Mouse (Mus musculus) myocyte (in vitro differentiated cells): Measurements from ENCODE around the gene Gpr37l1. TPM values are rescaled to one million over a fixed set of nuclear protein-coding genes. Genes with fewer than 3 reads are reported as not detected.

ENCODE experiments used
- H3K27me3 ChIP-seq: one replicate; pipeline ENCODE4 v1.6.1; 2011; ENCODE audit not compliant: control insufficient read depth, insufficient read depth, insufficient read length
- H3K36me3 ChIP-seq: one replicate; pipeline ENCODE4 v1.6.1; 2011; ENCODE audit not compliant: control insufficient read depth, insufficient read depth
- H3K4me2 ChIP-seq: one replicate; pipeline ENCODE4 v1.6.1; 2011; ENCODE audit warnings: low read depth, control low read depth
- H3K4me3 ChIP-seq: one replicate; pipeline ENCODE4 v1.5.1; 2011; ENCODE audit warnings: mild to moderate bottlenecking, control low read depth, moderate library complexity
- H3K79me2 ChIP-seq: one replicate; pipeline ENCODE4 v1.6.1; 2011; ENCODE audit not compliant: control insufficient read depth, insufficient read depth
- H3ac ChIP-seq: one replicate; pipeline ENCODE4 v1.6.1; 2011; ENCODE audit not compliant: control insufficient read depth, insufficient read length
- CEBPB ChIP-seq: IDR thresholded peaks from 2 replicates; pipeline ENCODE4 v1.6.1; 2011; ENCODE audit warnings: mild to moderate bottlenecking, moderate library complexity; ENCODE audit not compliant: poor library complexity, insufficient read depth, severe bottlenecking
- E2F4 ChIP-seq: IDR thresholded peaks from one replicate; pipeline ENCODE4 v1.6.1; 2011; ENCODE audit warnings: mild to moderate bottlenecking, control low read depth, moderate library complexity; ENCODE audit not compliant: insufficient read depth
- MAX ChIP-seq: IDR thresholded peaks from one replicate; pipeline ENCODE4 v1.6.1; 2011; ENCODE audit warnings: low read depth, mild to moderate bottlenecking, control low read depth
- MYOD1 ChIP-seq, 3 experiments: IDR thresholded peaks; one replicate each; pipeline ENCODE4 v1.6.1; 2011; ENCODE audit warnings: control low read depth in 2 of 3, low read depth in 2 of 3, mild to moderate bottlenecking in 2 of 3, moderate library complexity in 1 of 3; ENCODE audit not compliant: insufficient read length in 2 of 3, control insufficient read depth in 1 of 3
- MYOG ChIP-seq, 3 experiments: IDR thresholded peaks; one replicate each; pipeline ENCODE4 v1.6.1; 2011; ENCODE audit warnings: control low read depth in 2 of 3, low read depth in 2 of 3, mild to moderate bottlenecking in 2 of 3; ENCODE audit not compliant: insufficient read length in 2 of 3, control insufficient read depth in 1 of 3, insufficient read depth in 1 of 3
- POLR2A ChIP-seq: IDR thresholded peaks from one replicate; pipeline ENCODE4 v1.6.1; 2011; ENCODE audit warnings: low read depth, mild to moderate bottlenecking, control low read depth, moderate library complexity; ENCODE audit not compliant: insufficient read length
- POLR2AphosphoS2 ChIP-seq: IDR thresholded peaks from one replicate; pipeline ENCODE4 v1.6.1; 2011; ENCODE audit warnings: low read depth, control low read depth; ENCODE audit not compliant: insufficient read length
- REST ChIP-seq: IDR thresholded peaks from one replicate; pipeline ENCODE4 v1.6.1; 2011; ENCODE audit warnings: mild to moderate bottlenecking, control low read depth, moderate library complexity; ENCODE audit not compliant: insufficient read depth, insufficient read length
- SRF ChIP-seq: IDR thresholded peaks from one replicate; pipeline ENCODE4 v1.6.1; 2011; ENCODE audit warnings: low read depth; ENCODE audit not compliant: control insufficient read depth, insufficient read length
- TCF12 ChIP-seq: IDR thresholded peaks from one replicate; pipeline ENCODE4 v1.6.1; 2011; ENCODE audit warnings: mild to moderate bottlenecking, control low read depth; ENCODE audit not compliant: poor library complexity, insufficient read depth, severe bottlenecking
- TCF3 ChIP-seq: IDR thresholded peaks from one replicate; pipeline ENCODE4 v1.6.1; 2011; ENCODE audit warnings: low read depth, control low read depth; ENCODE audit not compliant: insufficient read length
- USF1 ChIP-seq: IDR thresholded peaks from one replicate; pipeline ENCODE4 v1.6.1; 2011; ENCODE audit warnings: low read depth, mild to moderate bottlenecking, control low read depth, moderate library complexity
- polyA plus RNA-seq: library from polyadenylated mRNA; unstranded; fragments of >200 nt; fragmentation: generic; extraction: Trizol; gene quantifications from one replicate; pipeline ENCODE4 v1.2.1, GENCODE M21; 2012; ENCODE audit warnings: missing spikeins

Gpr37l1 gene
- polyA plus RNA-seq, result 0.07 TPM

DNA sequence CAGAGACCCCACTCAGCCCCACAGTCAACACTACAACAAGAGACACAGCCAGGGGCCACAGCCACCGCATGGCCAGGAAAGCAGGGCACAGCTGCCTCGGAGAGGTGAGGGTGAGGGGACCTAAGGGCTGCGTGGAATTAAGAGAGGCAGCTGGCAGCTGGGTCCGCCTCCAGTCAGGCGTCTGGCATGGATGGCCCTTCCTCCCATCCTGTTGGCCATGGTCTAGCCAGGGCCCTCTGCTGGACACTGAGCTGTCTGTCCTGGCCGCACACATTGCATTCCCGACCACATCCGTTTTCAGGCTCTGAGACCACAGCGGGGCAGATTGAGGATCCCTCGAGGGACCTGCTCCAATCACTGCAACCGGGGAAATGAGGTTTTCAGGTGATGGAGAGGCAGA lies at the start of gene Gpr37l1:
Gene Gpr37l1, minus strand, starts transcription at position 247 of the 400 bp plus-strand sequence.
- no peak within 1 kb of the TSS for H3K4me3 ChIP-seq
- TF ChIP-seq MYOG (IDR thresholded peaks at IDR 0.05; ENCODE audit: control insufficient read depth in 1 of 3, insufficient read depth in 1 of 3, insufficient read length in 2 of 3, low read depth in 2 of 3) (peak in 2 of 3 experiments; percentile 10 to 48), CEBPB (no peak), E2F4 (no peak), MYOD1 (IDR thresholded peaks at IDR 0.05; ENCODE audit: control insufficient read depth in 1 of 3, insufficient read length in 2 of 3, low read depth in 2 of 3) (peak in 2 of 3 experiments; percentile 27 to 78), USF1 (no peak), REST (no peak), SRF (no peak), TCF12 (no peak), POLR2A (no peak), MAX (no peak), TCF3 (no peak), POLR2AphosphoS2 (no peak)
- H3K4me2 ChIP-seq, result no peak within 1 kb of the TSS
- no peaks in the 10 kb centered on the region for H3K36me3 ChIP-seq
- no peak within 1 kb of the TSS for H3ac ChIP-seq
- no peaks in the 10 kb centered on the region for H3K27me3 ChIP-seq
- no peaks in the 10 kb centered on the region for H3K79me2 ChIP-seq

DNA sequence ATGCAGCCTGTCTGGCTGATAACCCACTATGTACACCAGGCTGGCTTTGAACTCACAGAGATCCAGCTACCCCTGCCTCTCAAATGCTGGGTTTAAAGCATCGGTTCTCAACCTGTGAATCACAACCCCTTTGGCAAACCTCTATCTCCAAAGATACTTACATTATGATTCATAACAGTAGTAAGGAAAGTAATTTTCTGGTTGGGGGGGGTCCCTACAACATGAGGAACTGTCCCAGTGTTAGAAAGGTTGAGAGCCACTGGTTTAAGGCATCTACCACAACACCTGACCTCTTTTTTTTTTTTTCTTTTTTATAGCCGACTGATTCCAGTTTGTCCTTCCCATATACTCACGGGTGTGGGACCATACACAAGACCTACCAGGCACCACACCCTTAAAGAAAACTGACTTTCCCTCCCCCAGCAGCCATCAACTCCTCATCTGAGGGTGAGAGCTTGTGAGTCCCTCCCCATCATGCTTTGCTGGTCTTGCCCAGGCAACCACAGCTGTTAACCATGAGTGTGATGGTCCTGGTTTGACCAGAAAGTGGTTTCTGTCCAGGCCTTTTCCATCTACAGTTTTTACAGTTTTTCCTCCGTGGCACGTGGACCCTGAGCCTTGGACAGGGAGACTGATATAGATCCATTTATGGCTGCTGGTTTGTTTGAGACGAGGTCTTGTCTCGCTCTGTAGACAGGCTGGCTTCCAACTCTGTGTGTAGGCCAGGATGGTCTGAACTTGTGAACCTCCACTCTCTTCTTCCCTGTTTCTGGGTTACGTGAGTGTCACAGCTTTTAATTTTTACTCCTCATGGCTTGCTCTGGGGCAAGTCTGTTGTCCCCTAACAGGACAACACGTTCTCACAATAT lies 46.5 kb upstream of the Gpr37l1 start:
- TF ChIP-seq POLR2AphosphoS2 (no peak), SRF (no peak), TCF12 (no peak), MYOG (IDR thresholded peaks at IDR 0.05; ENCODE audit: control insufficient read depth in 1 of 3, insufficient read depth in 1 of 3, insufficient read length in 2 of 3, low read depth in 2 of 3) (no peak), MAX (no peak), CEBPB (no peak), E2F4 (no peak), USF1 (no peak), REST (no peak), POLR2A (no peak), TCF3 (no peak), MYOD1 (IDR thresholded peaks at IDR 0.05; ENCODE audit: control insufficient read depth in 1 of 3, insufficient read length in 2 of 3, low read depth in 2 of 3) (no peak)
- Histone ChIP-seq H3K79me2 (no peaks in the 10 kb centered on the region), H3K27me3 (no peaks in the 10 kb centered on the region), H3ac (no peak overlapping the region), H3K4me2 (no peak overlapping the region), H3K36me3 (no peaks in the 10 kb centered on the region), H3K4me3 (no peak overlapping the region)

DNA sequence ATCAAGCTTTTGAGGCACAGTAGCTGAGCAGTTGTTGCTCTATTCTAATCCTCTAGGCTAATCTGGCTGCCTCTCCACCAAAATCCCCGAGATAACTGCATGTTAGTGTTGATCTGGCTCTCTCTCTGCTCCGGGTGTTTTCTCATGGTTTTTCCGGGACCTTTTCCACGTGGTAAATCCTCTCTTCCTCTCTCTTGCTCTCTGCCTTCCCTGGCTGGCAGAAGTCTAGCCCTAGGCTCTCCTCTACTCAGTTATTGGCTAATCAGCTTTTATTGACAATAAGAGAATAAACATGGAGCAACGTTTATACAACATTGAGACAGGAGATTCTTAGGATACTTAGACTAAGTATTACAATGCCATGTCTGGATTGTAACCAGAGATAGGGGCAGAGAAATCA lies 42.9 kb upstream of the Gpr37l1 start:
- Histone ChIP-seq H3K4me3 (no peak overlapping the region), H3ac (no peak overlapping the region), H3K79me2 (no peaks in the 10 kb centered on the region), H3K36me3 (no peaks in the 10 kb centered on the region), H3K4me2 (peak overlapping the region; percentile 53), H3K27me3 (no peaks in the 10 kb centered on the region)
- TF ChIP-seq CEBPB (no peak), MYOG (IDR thresholded peaks at IDR 0.05; ENCODE audit: control insufficient read depth in 1 of 3, insufficient read depth in 1 of 3, insufficient read length in 2 of 3, low read depth in 2 of 3) (no peak), E2F4 (no peak), TCF12 (no peak), SRF (no peak), MYOD1 (IDR thresholded peaks at IDR 0.05; ENCODE audit: control insufficient read depth in 1 of 3, insufficient read length in 2 of 3, low read depth in 2 of 3) (no peak), REST (no peak)

GRCm38 (mm10) chr1:135208716-135209115 lies 41.2 kb upstream of the Gpr37l1 start:
- no peaks in the 10 kb centered on the region for H3K79me2 ChIP-seq
- no peak overlapping the region for H3ac ChIP-seq
- no peak overlapping the region for H3K4me2 ChIP-seq
- H3K36me3 ChIP-seq, result no peaks in the 10 kb centered on the region
- H3K27me3 ChIP-seq, result no peaks in the 10 kb centered on the region
- no peak overlapping the region for H3K4me3 ChIP-seq
- TF ChIP-seq USF1 (no peak), MYOG (IDR thresholded peaks at IDR 0.05; ENCODE audit: control insufficient read depth in 1 of 3, insufficient read depth in 1 of 3, insufficient read length in 2 of 3, low read depth in 2 of 3) (peak in 1 of 3 experiments; percentile 9), POLR2AphosphoS2 (no peak), MYOD1 (IDR thresholded peaks at IDR 0.05; ENCODE audit: control insufficient read depth in 1 of 3, insufficient read length in 2 of 3, low read depth in 2 of 3) (no peak)
